Mouse (Mus musculus) myocyte (in vitro differentiated cells): ENCODE results near the gene Fam189a2. TPM values are rescaled to one million over a fixed set of nuclear protein-coding genes. Genes with fewer than 3 reads are reported as not detected.

Experiments
- H3K27me3 ChIP-seq: one replicate; pipeline ENCODE4 v1.6.1; 2011; ENCODE audit not compliant: control insufficient read depth, insufficient read depth, insufficient read length
- H3K36me3 ChIP-seq: one replicate; pipeline ENCODE4 v1.6.1; 2011; ENCODE audit not compliant: control insufficient read depth, insufficient read depth
- H3K4me2 ChIP-seq: one replicate; pipeline ENCODE4 v1.6.1; 2011; ENCODE audit warnings: low read depth, control low read depth
- H3K4me3 ChIP-seq: one replicate; pipeline ENCODE4 v1.5.1; 2011; ENCODE audit warnings: mild to moderate bottlenecking, control low read depth, moderate library complexity
- H3K79me2 ChIP-seq: one replicate; pipeline ENCODE4 v1.6.1; 2011; ENCODE audit not compliant: control insufficient read depth, insufficient read depth
- H3ac ChIP-seq: one replicate; pipeline ENCODE4 v1.6.1; 2011; ENCODE audit not compliant: control insufficient read depth, insufficient read length
- CEBPB ChIP-seq: IDR thresholded peaks from 2 replicates; pipeline ENCODE4 v1.6.1; 2011; ENCODE audit warnings: mild to moderate bottlenecking, moderate library complexity; ENCODE audit not compliant: poor library complexity, insufficient read depth, severe bottlenecking
- E2F4 ChIP-seq: IDR thresholded peaks from one replicate; pipeline ENCODE4 v1.6.1; 2011; ENCODE audit warnings: mild to moderate bottlenecking, control low read depth, moderate library complexity; ENCODE audit not compliant: insufficient read depth
- MAX ChIP-seq: IDR thresholded peaks from one replicate; pipeline ENCODE4 v1.6.1; 2011; ENCODE audit warnings: low read depth, mild to moderate bottlenecking, control low read depth
- MYOD1 ChIP-seq, 3 experiments: IDR thresholded peaks; one replicate each; pipeline ENCODE4 v1.6.1; 2011; ENCODE audit warnings: control low read depth in 2 of 3, low read depth in 2 of 3, mild to moderate bottlenecking in 2 of 3, moderate library complexity in 1 of 3; ENCODE audit not compliant: insufficient read length in 2 of 3, control insufficient read depth in 1 of 3
- MYOG ChIP-seq, 3 experiments: IDR thresholded peaks; one replicate each; pipeline ENCODE4 v1.6.1; 2011; ENCODE audit warnings: control low read depth in 2 of 3, low read depth in 2 of 3, mild to moderate bottlenecking in 2 of 3; ENCODE audit not compliant: insufficient read length in 2 of 3, control insufficient read depth in 1 of 3, insufficient read depth in 1 of 3
- POLR2A ChIP-seq: IDR thresholded peaks from one replicate; pipeline ENCODE4 v1.6.1; 2011; ENCODE audit warnings: low read depth, mild to moderate bottlenecking, control low read depth, moderate library complexity; ENCODE audit not compliant: insufficient read length
- POLR2AphosphoS2 ChIP-seq: IDR thresholded peaks from one replicate; pipeline ENCODE4 v1.6.1; 2011; ENCODE audit warnings: low read depth, control low read depth; ENCODE audit not compliant: insufficient read length
- REST ChIP-seq: IDR thresholded peaks from one replicate; pipeline ENCODE4 v1.6.1; 2011; ENCODE audit warnings: mild to moderate bottlenecking, control low read depth, moderate library complexity; ENCODE audit not compliant: insufficient read depth, insufficient read length
- SRF ChIP-seq: IDR thresholded peaks from one replicate; pipeline ENCODE4 v1.6.1; 2011; ENCODE audit warnings: low read depth; ENCODE audit not compliant: control insufficient read depth, insufficient read length
- TCF12 ChIP-seq: IDR thresholded peaks from one replicate; pipeline ENCODE4 v1.6.1; 2011; ENCODE audit warnings: mild to moderate bottlenecking, control low read depth; ENCODE audit not compliant: poor library complexity, insufficient read depth, severe bottlenecking
- TCF3 ChIP-seq: IDR thresholded peaks from one replicate; pipeline ENCODE4 v1.6.1; 2011; ENCODE audit warnings: low read depth, control low read depth; ENCODE audit not compliant: insufficient read length
- USF1 ChIP-seq: IDR thresholded peaks from one replicate; pipeline ENCODE4 v1.6.1; 2011; ENCODE audit warnings: low read depth, mild to moderate bottlenecking, control low read depth, moderate library complexity
- polyA plus RNA-seq: library from polyadenylated mRNA; unstranded; fragments of >200 nt; fragmentation: generic; extraction: Trizol; gene quantifications from one replicate; pipeline ENCODE4 v1.2.1, GENCODE M21; 2012; ENCODE audit warnings: missing spikeins

Fam189a2 gene
- polyA plus RNA-seq, 1 experiment, result 1.9 TPM

DNA sequence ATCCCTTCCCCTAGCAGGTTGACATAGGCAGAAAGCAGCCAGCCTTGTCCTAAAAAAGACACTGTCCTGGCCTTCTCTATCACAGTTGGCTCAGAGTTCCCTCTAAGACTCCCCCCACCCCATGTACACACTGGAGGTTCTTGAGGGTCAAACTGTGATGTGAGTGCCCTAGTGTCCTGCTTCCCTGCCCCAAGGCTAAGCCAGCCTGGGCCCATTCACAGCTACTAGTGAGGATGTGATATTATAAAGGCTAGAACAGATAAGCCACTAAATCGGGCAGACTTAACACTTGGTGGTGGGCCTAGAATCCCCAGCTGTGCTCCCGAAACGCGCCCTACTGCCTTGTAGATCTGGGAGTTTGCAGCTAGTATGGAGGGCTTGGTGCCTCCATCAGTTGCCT lies 84.1 kb downstream of the Fam189a2 start:
- Histone ChIP-seq H3K79me2 (no peaks in the 10 kb centered on the region), H3K4me3 (no peak overlapping the region), H3K36me3 (no peaks in the 10 kb centered on the region), H3K27me3 (no peaks in the 10 kb centered on the region), H3ac (no peak overlapping the region), H3K4me2 (no peak overlapping the region)
- TF ChIP-seq MYOG (IDR thresholded peaks at IDR 0.05; ENCODE audit: control insufficient read depth in 1 of 3, insufficient read depth in 1 of 3, insufficient read length in 2 of 3, low read depth in 2 of 3) (no peak), REST (no peak), POLR2A (no peak), E2F4 (no peak), MAX (no peak), MYOD1 (IDR thresholded peaks at IDR 0.05; ENCODE audit: control insufficient read depth in 1 of 3, insufficient read length in 2 of 3, low read depth in 2 of 3) (no peak), SRF (no peak), TCF3 (no peak), USF1 (no peak), POLR2AphosphoS2 (no peak), CEBPB (no peak), TCF12 (no peak)

DNA sequence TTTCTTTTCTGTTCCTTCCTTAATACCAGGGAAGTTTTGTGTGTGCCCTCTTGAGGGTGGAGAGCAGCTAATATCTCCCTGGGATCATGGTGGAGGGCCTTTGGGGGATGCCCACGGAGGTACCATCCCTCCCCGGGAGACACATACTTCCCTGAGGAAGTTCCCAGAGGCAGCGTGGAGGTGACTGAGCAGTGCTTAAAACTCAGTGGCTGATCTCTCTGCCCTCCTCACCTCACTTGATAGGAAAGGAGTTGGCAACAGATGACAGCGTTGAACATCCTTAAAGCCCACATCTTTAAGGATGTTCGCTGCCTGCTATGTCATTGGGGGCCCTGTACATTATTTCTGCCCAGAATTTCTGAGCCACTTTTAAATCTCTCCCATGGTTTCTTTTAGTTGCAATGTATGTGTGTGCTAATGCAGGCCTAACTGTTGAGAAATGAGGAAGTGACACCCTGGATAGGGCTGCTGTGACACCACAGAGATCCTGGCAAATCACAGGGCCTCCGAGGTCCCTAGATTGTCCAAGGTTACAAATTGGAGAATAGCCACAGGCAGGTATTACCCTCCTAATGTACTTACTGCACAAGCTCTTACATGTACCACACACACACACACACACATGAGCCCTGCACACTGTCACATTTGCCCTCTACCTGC lies 84.7 kb downstream of the Fam189a2 start:
- H3K4me3 ChIP-seq, result no peak overlapping the region
- H3K36me3 ChIP-seq, result no peaks in the 10 kb centered on the region
- no peak overlapping the region for H3ac ChIP-seq
- no peaks in the 10 kb centered on the region for H3K27me3 ChIP-seq
- no peaks in the 10 kb centered on the region for H3K79me2 ChIP-seq
- no peak overlapping the region for H3K4me2 ChIP-seq
- TF ChIP-seq POLR2AphosphoS2 (no peak), MYOG (IDR thresholded peaks at IDR 0.05; ENCODE audit: control insufficient read depth in 1 of 3, insufficient read depth in 1 of 3, insufficient read length in 2 of 3, low read depth in 2 of 3) (no peak), USF1 (no peak), TCF3 (no peak), CEBPB (no peak), E2F4 (no peak), MYOD1 (IDR thresholded peaks at IDR 0.05; ENCODE audit: control insufficient read depth in 1 of 3, insufficient read length in 2 of 3, low read depth in 2 of 3) (no peak), TCF12 (no peak), SRF (no peak), MAX (no peak), POLR2A (no peak), REST (no peak)

DNA sequence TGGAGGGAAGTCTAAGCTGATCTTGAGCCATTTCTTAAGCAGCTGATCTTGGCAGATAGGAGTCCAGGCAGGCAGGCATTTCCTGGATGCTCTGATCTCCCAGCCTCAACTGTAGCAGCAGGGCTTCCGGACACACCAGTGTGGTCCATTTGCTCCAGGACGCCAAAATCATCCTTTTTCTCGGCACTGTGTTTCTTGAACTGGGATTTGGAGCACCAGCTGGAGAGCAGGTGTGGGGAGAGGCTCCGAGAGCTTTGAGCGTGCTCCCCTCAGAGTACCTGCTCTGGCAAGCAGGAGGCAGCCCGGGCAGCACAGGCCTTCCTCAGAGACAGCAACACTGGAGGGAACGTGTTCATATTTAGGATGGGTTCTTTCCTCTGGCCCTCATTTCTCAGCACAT lies 87.9 kb downstream of the Fam189a2 start:
- no peak overlapping the region for H3K4me2 ChIP-seq
- H3ac ChIP-seq, result no peak overlapping the region
- no peaks in the 10 kb centered on the region for H3K79me2 ChIP-seq
- no peak for TF ChIP-seq POLR2A
- TF ChIP-seq SRF, result no peak
- no peak for TF ChIP-seq CEBPB
- TF ChIP-seq MYOD1 (IDR thresholded peaks at IDR 0.05; ENCODE audit: control insufficient read depth in 1 of 3, insufficient read length in 2 of 3, low read depth in 2 of 3), result no peak
- TF ChIP-seq E2F4, result no peak
- no peak for TF ChIP-seq MYOG (IDR thresholded peaks at IDR 0.05; ENCODE audit: control insufficient read depth in 1 of 3, insufficient read depth in 1 of 3, insufficient read length in 2 of 3, low read depth in 2 of 3)
- no peak for TF ChIP-seq TCF3
- no peak for TF ChIP-seq REST
- TF ChIP-seq MAX, result no peak
- no peak for TF ChIP-seq POLR2AphosphoS2
- no peak for TF ChIP-seq TCF12
- TF ChIP-seq USF1, result no peak
- H3K4me3 ChIP-seq, result no peak overlapping the region
- H3K27me3 ChIP-seq, result no peaks in the 10 kb centered on the region
- H3K36me3 ChIP-seq, result no peaks in the 10 kb centered on the region

DNA sequence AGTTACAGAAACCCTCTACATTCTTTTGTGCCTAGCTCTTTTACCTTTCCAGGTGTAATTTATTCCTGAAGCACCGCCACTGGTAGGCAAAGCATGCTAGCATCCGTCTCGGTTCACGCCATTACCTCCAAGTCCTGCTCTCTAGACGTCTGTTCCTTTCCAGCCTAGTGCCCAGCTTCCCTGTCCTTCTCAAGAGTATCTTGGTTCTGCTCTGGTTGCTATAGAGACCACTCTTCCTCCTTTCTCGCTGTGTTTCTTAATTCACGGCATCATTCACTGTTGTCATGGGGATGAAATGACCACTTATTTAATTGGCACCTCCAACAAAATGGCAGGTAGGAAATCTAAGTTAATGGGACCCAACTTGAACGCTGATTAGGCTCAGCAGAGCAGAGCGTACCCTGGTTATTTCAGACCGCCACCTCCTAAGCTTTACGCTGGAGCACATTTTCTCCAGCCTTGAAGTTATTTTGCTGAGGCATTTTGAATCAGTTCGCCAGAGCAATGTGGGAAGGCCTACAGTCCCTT lies 89.3 kb downstream of the Fam189a2 start:
- Histone ChIP-seq H3K27me3 (no peaks in the 10 kb centered on the region), H3K36me3 (no peaks in the 10 kb centered on the region), H3K4me3 (no peak overlapping the region), H3K4me2 (no peak overlapping the region), H3K79me2 (no peaks in the 10 kb centered on the region), H3ac (no peak overlapping the region)
- TF ChIP-seq SRF (no peak), REST (no peak), POLR2AphosphoS2 (no peak), USF1 (no peak), E2F4 (no peak), POLR2A (no peak), TCF3 (no peak), MAX (no peak), MYOG (IDR thresholded peaks at IDR 0.05; ENCODE audit: control insufficient read depth in 1 of 3, insufficient read depth in 1 of 3, insufficient read length in 2 of 3, low read depth in 2 of 3) (no peak), MYOD1 (IDR thresholded peaks at IDR 0.05; ENCODE audit: control insufficient read depth in 1 of 3, insufficient read length in 2 of 3, low read depth in 2 of 3) (no peak), TCF12 (no peak), CEBPB (no peak)
